In the genomic region with DNA sequence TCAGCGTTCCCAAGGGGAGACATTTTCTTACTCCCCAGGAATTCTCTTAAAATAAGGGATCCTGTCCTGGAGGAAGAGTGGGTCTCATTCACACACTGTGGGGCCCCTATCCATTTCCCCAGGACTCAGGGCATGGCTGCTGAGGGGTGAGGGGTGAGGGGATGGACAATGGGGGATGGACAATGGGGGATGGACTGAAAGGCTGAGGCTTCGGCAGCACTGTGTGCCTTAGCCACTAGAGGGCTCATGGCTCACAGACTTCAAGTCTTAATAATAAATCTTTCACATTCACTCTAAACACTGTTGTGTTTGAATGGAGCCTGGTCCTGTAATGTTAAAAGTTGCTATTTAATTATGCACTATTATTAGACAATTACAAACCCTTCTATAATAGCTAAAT, we compare ENCODE assay signal across 9 mouse cellular contexts. TPM values are rescaled to one million over a fixed set of nuclear protein-coding genes. Genes with fewer than 3 reads are reported as not detected.
DNase-seq lines count a peak whose midpoint lies in the region; ATAC-seq and TF ChIP-seq lines count a peak whose summit lies in the region.
"Had no signal": no experiment of that assay in that cellular context is flagged by ENCODE, and none has a peak within 500 bp of the region (broad histone marks: within the 10 kb centered on the region; RNA-seq: fewer than 3 reads in every experiment).

No protein-coding gene starts in this region.

- no peak overlapping the region for H3K4me3 ChIP-seq in lung, embryonic 14.5 days (ENCODE audit: low read depth, low read length)
- H3K4me3 ChIP-seq in forebrain, embryonic 16.5 days (replicated peaks; ENCODE audit: low read length), result no peak overlapping the region
- H3K4me3 ChIP-seq in midbrain, postnatal 0 days (ENCODE audit: low read depth, low read length), result no peak overlapping the region
- H3K4me3 ChIP-seq: erythroblast, embryonic 14.5 days had no signal

- peak; percentile 70 to 74 for DNase-seq in cerebellum, postnatal 10 days
- no peak for DNase-seq in cerebellum, adult 9-10 months
- peak; percentile 77 for DNase-seq in lung, embryonic 14.5 days
- no peak for DNase-seq in lung, postnatal 25 days (ENCODE audit: low spot score)
- DNase-seq in midbrain, postnatal 0 days (ENCODE audit: low spot score), result peak; percentile 75
- DNase-seq in frontal cortex, postnatal 10 days (ENCODE audit: low spot score in 2 of 2), result no peak

- H3K9me3 ChIP-seq in lung, embryonic 14.5 days (ENCODE audit: low read depth, low read length), result no peaks in the 10 kb centered on the region
- H3K9me3 ChIP-seq in forebrain, embryonic 16.5 days (ENCODE audit: control insufficient read depth, low read length), result no peaks in the 10 kb centered on the region
- H3K9me3 ChIP-seq in midbrain, postnatal 0 days (ENCODE audit: low read length), result no peaks in the 10 kb centered on the region

- WGBS in lung, embryonic 14.5 days, result 46% methylated on average over 2 of the region's 2 CpGs
- WGBS in forebrain, embryonic 16.5 days, result 49% methylated on average over 2 of the region's 2 CpGs
- WGBS in midbrain, postnatal 0 days, result 52% methylated on average over 2 of the region's 2 CpGs

- H3K4me2 ChIP-seq in lung, embryonic 14.5 days, result no peak overlapping the region
- no peak overlapping the region for H3K4me2 ChIP-seq in forebrain, embryonic 16.5 days (ENCODE audit: low read length)
- no peak overlapping the region for H3K4me2 ChIP-seq in midbrain, postnatal 0 days (ENCODE audit: low read depth, low read length, poor library complexity, severe bottlenecking)

- H3K27ac ChIP-seq in lung, embryonic 14.5 days (ENCODE audit: low read depth), result no peak overlapping the region
- no peak overlapping the region for H3K27ac ChIP-seq in forebrain, embryonic 16.5 days (ENCODE audit: low read length)
- no peak overlapping the region for H3K27ac ChIP-seq in midbrain, postnatal 0 days (ENCODE audit: low read depth, low read length)

- peak; percentile 35; the same call in 1 of the 2 replicates for ATAC-seq in lung, embryonic 14.5 days (ENCODE audit: insufficient read depth)
- 0 out of 2 replicates have a peak, but pooled peaks have one; percentile 18 for ATAC-seq in forebrain, embryonic 16.5 days
- ATAC-seq in midbrain, postnatal 0 days (ENCODE audit: low FRiP score), result no peak
- no peak for ATAC-seq in inflammation-experienced regulatory T-cells, adult 6 months

- H3K9ac ChIP-seq in lung, embryonic 14.5 days, result no peak overlapping the region
- H3K9ac ChIP-seq in forebrain, embryonic 16.5 days (replicated peaks; ENCODE audit: low read depth, low read length), result no peak overlapping the region
- no peak overlapping the region for H3K9ac ChIP-seq in midbrain, postnatal 0 days (replicated peaks; ENCODE audit: low read length, poor library complexity, severe bottlenecking)

- H3K4me1 ChIP-seq in lung, embryonic 14.5 days (ENCODE audit: insufficient read depth), result no peaks in the 10 kb centered on the region
- no peaks in the 10 kb centered on the region for H3K4me1 ChIP-seq in forebrain, embryonic 16.5 days (replicated peaks; ENCODE audit: control insufficient read depth, insufficient read depth, low read length)
- H3K4me1 ChIP-seq in midbrain, postnatal 0 days (ENCODE audit: insufficient read depth, low read length), result no peaks in the 10 kb centered on the region

- peak; percentile 77 for TF ChIP-seq CTCF in lung, embryonic 14.5 days (IDR thresholded peaks at IDR 0.05; ENCODE audit: low read depth)
- TF ChIP-seq CTCF in midbrain, postnatal 0 days (IDR thresholded peaks at IDR 0.05), result peak; percentile 85

- no peaks in the 10 kb centered on the region for H3K27me3 ChIP-seq in lung, embryonic 14.5 days (ENCODE audit: insufficient read depth, low read length)
- no peaks in the 10 kb centered on the region for H3K27me3 ChIP-seq in forebrain, embryonic 16.5 days (replicated peaks; ENCODE audit: control insufficient read depth, insufficient read depth, low read length)
- no peaks in the 10 kb centered on the region for H3K27me3 ChIP-seq in midbrain, postnatal 0 days (ENCODE audit: insufficient read depth, low read length)

- H3K36me3 ChIP-seq in lung, embryonic 14.5 days (ENCODE audit: insufficient read depth), result no peaks in the 10 kb centered on the region
- no peaks in the 10 kb centered on the region for H3K36me3 ChIP-seq in forebrain, embryonic 16.5 days (ENCODE audit: control insufficient read depth, insufficient read depth)
- no peaks in the 10 kb centered on the region for H3K36me3 ChIP-seq in midbrain, postnatal 0 days (ENCODE audit: insufficient read depth, low read length)

RNA-seq across cellular contexts. Expression of a gene that starts 21.4 kb away (rescaled TPM):
- polyA plus RNA-seq in lung, embryonic 14.5 days (2014; fragmentation: Nextera tagmentation; extraction: Ambion mirVana), result 0.50 and 0.53 TPM in 2 replicates
- 1.8 and 3.2 TPM in 2 replicates for polyA plus RNA-seq in forebrain, embryonic 16.5 days (2015; fragmentation: Nextera tagmentation; extraction: Ambion mirVana)
- 21.9 and 25.0 TPM in 2 replicates for total RNA-seq in midbrain, postnatal 0 days (2014; rRNA removed)
- 12.7 and 16.7 TPM in 2 replicates for polyA plus RNA-seq in midbrain, postnatal 0 days (2015; fragmentation: Nextera tagmentation; extraction: Ambion mirVana)
- not detected for polyA plus RNA-seq in inflammation-experienced regulatory T-cells, adult 6 months (2017; shearing (Covaris generic))
- polyA plus RNA-seq: erythroblast, embryonic 14.5 days had no signal

Comparison
In these comparisons a context has a peak if more than half of its experiments do, and no peak if none do; other contexts are left out.
1. DNase-seq: peak in cerebellum, postnatal 10 days (2 of 2), lung, embryonic 14.5 days (single experiment) and midbrain, postnatal 0 days (single experiment); none in cerebellum, adult 9-10 months (single experiment), lung, postnatal 25 days (single experiment) and frontal cortex, postnatal 10 days (0 of 2).
2. ATAC-seq: peak in lung, embryonic 14.5 days (single experiment) and forebrain, embryonic 16.5 days (single experiment); none in midbrain, postnatal 0 days (single experiment) and inflammation-experienced regulatory T-cells, adult 6 months (single experiment).